Mouse (Mus musculus): ENCODE measurements around the gene Rhbdl1.

Gene Rhbdl1

GRCm38 (mm10) chr17:25839455-25840235, 2.5 kb upstream of the Rhbdl1 start:
- DNase-seq (ENCODE audit: low read depth, low spot score): no peak

DNA sequence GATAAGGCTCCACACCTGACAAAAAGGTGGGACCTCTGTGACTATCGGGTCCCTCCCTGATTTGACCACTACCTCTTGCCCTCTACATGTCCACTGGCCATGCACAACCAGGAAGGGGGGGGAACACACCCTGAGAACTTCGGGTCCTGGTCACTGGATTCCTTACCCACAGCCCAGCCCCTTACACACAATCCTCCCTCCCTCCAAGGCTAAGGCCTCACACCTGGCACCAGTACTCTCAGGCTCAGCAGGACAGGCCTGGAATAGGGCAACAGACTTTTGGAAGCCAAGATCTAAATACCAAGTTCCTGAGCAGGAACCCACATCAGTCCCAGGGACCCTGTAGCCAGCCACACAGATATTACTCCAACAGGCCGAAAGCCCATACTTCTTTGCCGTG, 1.8 kb upstream of the Rhbdl1 start:
- DNase-seq (ENCODE audit: low read depth, low spot score): no peak

- DNase-seq (ENCODE audit: low read depth, low spot score): no peak
These were observed 438 bp upstream of the Rhbdl1 start for GRCm38 (mm10) chr17:25837533-25837932.

- no peak for DNase-seq (ENCODE audit: low read depth, low spot score)
These were observed 559 bp downstream of the Rhbdl1 start for GRCm38 (mm10) chr17:25836397-25837075.

- DNase-seq (ENCODE audit: low read depth, low spot score): no peak
These were observed 1.3 kb downstream of the Rhbdl1 start for GRCm38 (mm10) chr17:25835816-25836215.

- no peak for DNase-seq (ENCODE audit: low read depth, low spot score)
These were observed 1.8 kb downstream of the Rhbdl1 start for GRCm38 (mm10) chr17:25835301-25835700.

DNA sequence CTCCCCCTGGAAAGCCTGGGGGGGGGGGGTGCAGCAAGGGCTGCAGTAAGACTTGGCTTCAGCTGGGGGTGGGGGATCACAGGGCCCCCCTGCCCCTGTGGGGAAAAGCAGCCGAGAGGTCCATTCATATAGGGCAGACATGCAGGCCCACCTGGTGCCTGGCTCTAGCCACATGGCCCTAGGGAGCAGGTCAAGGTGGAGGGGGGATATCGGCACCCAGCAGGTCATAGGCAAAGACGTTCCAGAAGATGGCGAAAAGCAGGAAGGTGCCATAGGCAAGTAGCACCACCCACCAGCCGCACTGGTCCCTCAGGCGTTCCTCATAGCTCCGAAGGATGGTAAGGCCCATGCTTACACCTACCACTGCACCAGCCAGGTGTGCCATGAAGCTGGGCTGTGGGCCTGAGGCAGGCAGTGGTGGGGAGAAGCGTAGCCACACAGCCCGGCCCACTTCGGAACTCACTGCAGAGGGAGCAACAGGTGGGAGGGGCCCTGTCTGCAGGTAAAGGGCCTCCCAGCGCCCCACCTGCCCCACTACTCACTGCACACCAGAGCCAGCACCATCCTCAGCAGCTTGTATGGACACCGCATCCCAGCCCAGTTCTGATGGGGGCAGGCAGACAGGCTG, 2.4 kb downstream of the Rhbdl1 start:
- no peak for DNase-seq (ENCODE audit: low read depth, low spot score)

DNA sequence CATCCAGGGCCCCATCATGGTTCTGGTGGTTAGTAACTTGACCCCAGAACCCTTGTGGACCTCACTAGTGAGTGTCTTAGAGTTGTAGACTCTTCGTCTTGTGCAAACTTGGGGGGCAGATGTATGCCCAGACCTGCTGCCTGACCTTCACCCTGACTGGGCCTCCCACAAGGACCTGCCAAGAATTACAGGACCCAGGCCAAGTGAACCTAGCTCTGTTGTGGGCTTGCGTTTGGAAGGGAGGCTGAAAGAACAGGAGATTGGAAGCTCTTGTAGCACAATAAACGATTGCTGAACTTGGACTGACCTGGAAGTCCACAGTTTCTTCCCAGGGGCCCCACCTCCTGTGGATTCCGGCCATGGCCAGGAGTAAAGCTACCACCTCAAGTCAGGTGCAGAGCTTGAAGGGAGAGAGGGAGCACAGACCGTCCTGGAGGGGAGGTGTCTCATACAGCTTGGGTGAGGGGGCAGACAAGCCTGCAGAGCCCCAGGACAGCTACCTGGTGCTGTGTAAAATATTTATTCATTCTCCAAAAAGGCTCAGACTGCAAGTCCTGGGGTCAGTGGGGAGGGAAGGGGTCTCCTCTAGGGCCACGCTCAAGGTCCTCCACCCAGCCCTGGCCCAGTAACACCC, 3.0 kb downstream of the Rhbdl1 start:
- DNase-seq (ENCODE audit: low read depth, low spot score): no peak

DNA sequence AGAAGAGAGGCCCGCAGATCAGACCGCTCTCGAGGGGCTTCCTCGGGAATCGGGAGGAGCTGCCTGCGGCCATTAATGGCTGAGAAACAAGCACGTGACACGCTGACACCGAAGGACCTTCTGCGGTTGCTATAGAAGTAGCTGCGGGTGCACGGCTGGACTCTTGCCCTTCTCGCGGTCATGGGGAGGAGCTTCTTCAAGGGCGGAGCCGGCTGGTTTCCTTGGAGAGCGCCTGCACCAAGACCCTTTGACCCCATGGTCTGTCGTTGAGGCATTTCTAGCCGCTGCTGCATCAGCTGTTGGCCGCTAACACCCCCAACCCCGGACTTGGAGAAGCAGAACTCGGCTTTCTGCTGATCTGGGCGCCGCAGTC, 3.8 kb downstream of the Rhbdl1 start, which contains the start of gene Stub1:
TSS of gene Stub1 (minus strand) at position 114 of the 373 bp plus-strand sequence.
- DNase-seq (ENCODE audit: low read depth, low spot score): peak; percentile 83

GRCm38 (mm10) chr17:25832436-25833290, 4.4 kb downstream of the Rhbdl1 start:
- DNase-seq (ENCODE audit: low read depth, low spot score): peak; percentile 99

GRCm38 (mm10) chr17:25831451-25832281, 5.4 kb downstream of the Rhbdl1 start:
- DNase-seq (ENCODE audit: low read depth, low spot score): no peak

GRCm38 (mm10) chr17:25830806-25831431, 6.2 kb downstream of the Rhbdl1 start:
- no peak for DNase-seq (ENCODE audit: low read depth, low spot score)

GRCm38 (mm10) chr17:25830200-25830753, 6.8 kb downstream of the Rhbdl1 start:
- DNase-seq (ENCODE audit: low read depth, low spot score): no peak

- DNase-seq (ENCODE audit: low read depth, low spot score): no peak
These were observed 7.5 kb downstream of the Rhbdl1 start for GRCm38 (mm10) chr17:25829558-25830017.

GRCm38 (mm10) chr17:25828712-25829557, 8.2 kb downstream of the Rhbdl1 start, which contains the start of gene Jmjd8:
TSS of gene Jmjd8 (plus strand) at chr17:25828867.
- DNase-seq (ENCODE audit: low read depth, low spot score): peak; percentile 87

DNA sequence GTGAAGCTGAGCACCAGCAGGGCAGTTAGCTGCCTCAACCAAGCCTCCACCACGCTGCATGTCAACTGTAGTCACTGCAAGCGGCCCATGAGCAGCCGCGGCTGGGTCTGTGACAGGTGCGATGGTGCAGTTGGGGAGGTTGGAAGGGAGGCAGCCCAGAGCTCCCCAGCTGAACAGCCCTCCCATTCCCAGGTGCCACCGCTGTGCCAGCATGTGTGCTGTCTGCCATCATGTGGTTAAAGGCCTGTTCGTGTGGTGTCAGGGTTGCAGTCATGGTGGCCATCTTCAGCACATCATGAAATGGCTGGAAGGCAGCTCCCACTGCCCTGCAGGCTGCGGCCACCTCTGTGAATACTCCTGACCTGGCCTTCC, 8.9 kb downstream of the Rhbdl1 start:
- no peak for DNase-seq (ENCODE audit: low read depth, low spot score)

DNA sequence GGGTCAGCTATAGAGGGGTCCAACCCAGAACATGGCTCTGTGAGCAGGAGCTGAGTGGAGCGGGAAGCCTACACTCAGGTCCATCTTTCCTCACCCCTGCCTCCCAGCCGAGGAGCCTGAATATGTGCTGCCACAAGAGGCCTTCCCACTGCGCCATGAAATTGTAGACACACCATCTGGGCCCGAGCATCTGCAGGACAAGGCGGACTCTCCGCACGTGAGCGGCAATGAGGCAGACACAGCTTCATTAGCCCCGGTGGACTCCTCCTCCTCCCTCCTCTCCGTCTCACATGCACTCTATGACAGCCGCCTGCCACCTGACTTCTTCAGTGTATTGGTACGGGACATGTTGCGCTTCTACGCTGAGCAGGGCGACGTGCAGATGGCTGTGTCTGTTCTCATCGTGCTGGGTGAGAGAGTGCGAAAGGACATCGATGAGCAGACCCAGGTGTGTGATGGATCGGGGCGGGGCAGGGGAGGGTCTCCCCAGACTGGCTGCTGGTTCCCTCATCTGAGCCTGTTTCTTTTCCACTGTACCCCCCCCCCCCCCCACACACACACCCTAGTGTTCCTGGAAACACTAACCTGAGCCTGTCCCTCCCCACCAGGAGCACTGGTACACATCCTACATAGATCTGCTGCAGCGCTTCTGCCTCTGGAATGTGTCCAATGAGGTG, 9.4 kb downstream of the Rhbdl1 start:
- no peak for DNase-seq (ENCODE audit: low read depth, low spot score)

- no peak for DNase-seq (ENCODE audit: low read depth, low spot score)
These were observed 10.1 kb downstream of the Rhbdl1 start for GRCm38 (mm10) chr17:25827011-25827410.
